Mouse (Mus musculus) T-helper 1 cell (primary cell): ENCODE results near the gene Tyrobp.

Source experiments
- in situ Hi-C: fragments of 300-600 bp; cut with MboI, MseI; formaldehyde crosslinking; loops from one replicate; pipeline ENCODE4 v1.15.1; 2025; ENCODE audit warnings: high pct_unique_total_duplicates

Tyrobp gene

DNA sequence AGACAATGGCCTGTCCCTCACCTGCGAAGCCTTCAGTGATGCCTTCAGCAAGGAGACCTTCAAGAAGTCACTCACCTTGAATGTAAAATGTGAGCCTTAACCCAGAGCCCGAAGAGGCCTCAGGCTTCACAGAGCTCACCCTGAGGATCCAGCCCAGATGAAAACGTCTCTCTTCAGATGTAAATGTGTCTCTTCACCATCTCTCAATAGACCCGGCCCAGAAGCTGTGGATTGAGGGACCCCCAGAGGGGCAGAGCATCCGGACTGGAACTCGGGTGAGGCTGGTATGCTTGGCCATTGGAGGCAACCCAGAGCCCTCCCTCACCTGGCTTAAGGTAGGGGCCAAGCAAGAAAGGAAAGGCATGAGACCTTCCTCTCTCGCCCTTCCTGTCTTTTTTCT lies 50.0 kb downstream of the Tyrobp start:
- in situ Hi-C loops = no loop called here

DNA sequence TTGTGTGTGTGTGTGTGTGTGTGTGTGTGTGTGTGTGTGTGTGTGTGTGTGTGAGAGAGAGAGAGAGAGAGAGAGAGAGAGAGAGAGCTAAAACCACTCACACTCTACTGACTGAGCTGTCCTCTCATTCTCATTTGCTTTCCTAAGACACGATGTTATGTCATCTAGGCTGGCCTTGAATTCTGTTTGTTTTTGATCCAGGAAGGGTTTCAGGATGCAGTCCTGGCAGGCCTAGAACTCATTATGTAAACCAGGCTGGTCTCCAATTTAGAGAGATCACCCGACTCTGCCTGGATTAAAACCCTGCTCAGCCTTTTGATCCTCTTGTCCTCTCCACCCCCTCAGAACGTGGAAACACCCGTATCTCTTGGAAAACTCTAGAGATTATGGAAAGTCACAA lies 50.4 kb downstream of the Tyrobp start:
- in situ Hi-C loops = no loop called here

DNA sequence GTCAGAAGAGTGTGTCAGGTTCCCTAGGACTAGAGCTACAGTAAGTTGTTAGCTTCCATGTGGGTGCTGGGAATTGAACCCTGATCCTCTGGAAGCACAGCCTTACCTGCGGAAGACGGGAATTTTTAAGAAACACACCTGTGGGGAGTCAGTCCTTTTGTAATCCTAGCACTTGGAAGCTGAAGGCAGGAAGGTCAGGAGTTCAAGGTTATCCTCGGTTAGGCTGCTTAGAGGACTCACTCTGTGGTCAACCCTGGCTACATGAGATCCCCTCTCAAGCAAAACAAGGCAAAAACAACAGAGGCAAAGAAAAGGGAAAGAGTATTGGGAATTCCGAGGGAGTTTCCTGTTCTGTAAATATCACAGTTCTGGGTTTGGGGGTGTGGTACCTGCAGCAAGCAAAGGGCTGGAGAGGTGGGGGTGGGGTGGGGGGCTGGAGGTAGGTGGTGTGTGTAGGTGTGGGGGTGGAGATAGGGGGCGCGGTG lies 51.3 kb downstream of the Tyrobp start:
- in situ Hi-C loops = no loop called here
